Mouse (Mus musculus) adrenal gland, adult 10 weeks (tissue): Measurements from ENCODE around the gene Zbtb32. TPM values are rescaled to one million over a fixed set of nuclear protein-coding genes. Genes with fewer than 3 reads are reported as not detected.

Source experiments
- polyA plus RNA-seq: library from polyadenylated mRNA; stranded (reverse); fragments of 350-450 nt; fragmentation: Illumina TruSeq; extraction: RNeasy Lipid Tissue Mini Kit (QIAGEN cat#74804); gene quantifications from one replicate; pipeline ENCODE4 v1.2.3, GENCODE M21; 2014; ENCODE audit warnings: low read depth, low replicate concordance

The Zbtb32 gene
- polyA plus RNA-seq: not detected

GRCm38 (mm10) chr7:30598786-30599185, at the start of gene Zbtb32:
Gene Zbtb32, minus strand, starts transcription at chr7:30598909.

DNA sequence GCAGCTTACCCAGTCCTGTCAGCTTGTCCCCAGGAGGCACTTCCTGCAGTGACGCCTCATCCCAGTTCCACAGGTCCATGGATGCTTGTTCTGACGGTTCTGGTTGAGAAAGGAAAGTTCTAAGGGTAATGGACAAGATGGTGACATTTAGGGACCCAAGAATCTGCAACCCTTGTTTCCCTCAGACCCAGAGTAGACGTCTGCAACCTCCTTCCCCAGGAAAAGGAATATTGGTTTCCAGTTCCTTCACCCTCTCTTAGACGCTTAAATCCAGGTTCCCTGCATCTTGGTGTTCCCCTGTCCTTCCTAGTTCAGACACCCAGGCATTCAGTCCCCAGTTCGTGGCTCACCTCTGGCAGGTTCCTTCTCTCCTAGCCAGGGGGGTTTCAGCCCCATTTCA, 37.0 kb upstream of the Zbtb32 start, which contains the start of gene Etv2:
Etv2 (minus strand) TSS at position 101 of the 400 bp plus-strand sequence.

GRCm38 (mm10) chr7:30625530-30626384, 27.0 kb upstream of the Zbtb32 start, which contains the start of gene Cox6b1:
Gene Cox6b1, minus strand, starts transcription at chr7:30626151.

GRCm38 (mm10) chr7:30612654-30613402, 14.1 kb upstream of the Zbtb32 start, which contains the start of gene Upk1a:
Gene Upk1a, minus strand, starts transcription at chr7:30612847.

DNA sequence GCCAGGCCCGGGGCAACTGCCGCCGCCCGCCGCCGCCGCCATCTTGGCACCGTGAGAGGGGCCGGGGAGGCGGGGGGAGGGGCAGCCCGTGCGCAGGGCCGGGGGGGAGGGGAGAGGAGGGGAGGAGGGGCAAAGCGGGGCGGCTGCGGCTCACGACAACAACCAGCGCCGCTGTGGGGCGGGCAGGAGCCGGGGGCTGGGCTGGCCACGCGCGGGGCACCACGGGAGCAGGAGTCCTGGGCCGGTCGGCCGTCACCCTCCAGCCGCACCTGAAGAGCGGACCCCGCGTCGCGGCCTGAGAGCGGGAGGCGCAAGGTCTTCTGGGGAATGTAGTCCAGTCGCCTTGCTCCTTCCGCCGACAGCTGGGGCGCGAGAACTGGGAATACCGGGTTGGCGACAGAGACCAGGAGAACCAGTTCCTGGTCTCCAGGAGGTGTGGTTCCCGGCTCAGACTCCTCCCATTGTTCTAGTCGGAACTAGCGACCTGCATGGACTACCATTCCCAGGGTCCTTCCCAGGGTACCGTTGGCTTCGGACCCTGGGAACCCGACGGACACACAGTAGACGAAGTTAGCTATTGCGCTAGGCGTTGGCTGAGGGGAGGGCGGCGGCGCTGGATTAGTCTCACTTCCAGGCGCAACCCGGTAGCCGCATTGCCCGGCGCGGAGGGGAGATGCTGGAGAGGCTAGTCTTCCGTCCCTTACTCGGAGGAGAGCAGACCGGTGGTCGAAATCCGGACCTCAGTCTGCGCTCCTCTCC, 9.9 kb downstream of the Zbtb32 start, which contains the start of gene Kmt2b:
Kmt2b (minus strand) TSS at position 51 of the 759 bp plus-strand sequence.

DNA sequence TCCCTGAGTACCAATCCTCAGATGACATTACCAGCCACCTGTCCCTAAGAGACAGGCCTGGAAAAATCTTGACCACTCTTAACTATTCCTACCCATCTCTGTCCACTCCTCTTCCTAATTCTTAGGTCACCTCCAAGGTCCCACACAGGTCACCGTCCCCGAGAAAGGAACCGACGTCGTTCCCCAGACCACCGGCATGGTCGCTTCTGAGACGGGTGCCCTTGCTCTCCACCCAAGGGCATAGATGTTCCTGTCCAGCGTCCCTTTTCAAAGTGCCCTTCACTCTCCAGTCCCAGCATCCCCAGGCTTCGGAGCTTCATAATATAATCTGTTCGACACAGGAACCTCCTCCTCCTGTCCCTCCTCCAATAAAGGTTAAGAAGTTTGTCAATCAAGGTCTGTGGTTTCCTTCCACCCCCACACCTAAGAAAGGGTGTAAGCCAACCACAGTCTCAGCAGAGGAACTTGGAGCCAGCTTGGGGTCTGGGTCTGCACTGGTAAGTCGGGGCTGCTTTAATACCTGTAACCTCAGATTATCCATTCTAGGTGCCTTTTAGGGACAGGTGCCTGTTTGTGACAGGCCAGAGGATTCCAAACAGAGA, 33.6 kb downstream of the Zbtb32 start, which contains the start of gene Igflr1:
Igflr1 (plus strand) TSS at position 458 of the 602 bp plus-strand sequence.

DNA sequence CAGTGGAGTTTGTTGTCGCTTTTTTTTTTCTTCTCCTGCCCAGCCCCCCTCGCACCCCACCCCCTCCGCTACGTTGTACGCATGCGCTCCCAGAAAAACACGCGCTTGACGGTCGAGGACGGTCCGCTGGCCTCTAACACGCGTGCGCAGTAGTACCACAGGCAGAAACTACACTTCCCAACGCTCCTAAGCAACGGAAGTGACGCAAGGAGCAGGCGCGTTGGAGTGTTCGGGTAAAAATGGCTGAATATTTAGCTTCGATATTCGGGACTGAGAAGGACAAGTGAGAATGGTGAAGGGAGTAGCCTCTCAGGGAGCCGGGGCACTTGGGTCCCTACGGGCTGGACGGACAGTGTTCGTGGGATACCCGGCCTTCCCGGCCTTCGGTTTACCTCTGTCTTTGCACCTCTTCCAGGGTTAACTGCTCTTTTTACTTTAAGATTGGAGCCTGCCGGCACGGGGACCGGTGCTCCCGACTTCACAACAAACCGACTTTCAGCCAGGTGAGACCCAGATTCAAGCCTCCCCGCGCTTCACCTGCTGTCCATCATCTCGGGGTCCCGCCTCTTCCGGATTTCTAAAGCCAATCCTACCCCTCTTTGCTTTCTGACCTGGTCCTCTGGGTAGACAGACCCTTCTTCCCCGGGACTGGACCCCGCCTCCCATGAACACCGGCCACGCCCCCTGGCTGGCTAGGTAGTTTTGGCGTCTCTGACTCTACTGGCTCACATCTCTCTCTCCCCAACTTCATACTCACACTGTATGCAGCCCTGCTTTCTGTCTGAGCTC, 35.4 kb downstream of the Zbtb32 start, which contains the start of the genes U2af1l4, Gm49396 and Psenen:
U2af1l4 (plus strand) TSS at position 185 of the 789 bp plus-strand sequence.
Gm49396 (plus strand) TSS at position 228 of the 789 bp plus-strand sequence.
Psenen (minus strand) TSS at position 511 of the 789 bp plus-strand sequence.

GRCm38 (mm10) chr7:30559443-30559954, 39.2 kb downstream of the Zbtb32 start, which contains the start of gene Lin37:
Gene Lin37, minus strand, starts transcription at chr7:30559838.

GRCm38 (mm10) chr7:30552102-30553020, 46.3 kb downstream of the Zbtb32 start, which contains the start of the genes Hspb6 and Proser3:
Gene Hspb6, plus strand, starts transcription at chr7:30552178.
Gene Proser3, minus strand, starts transcription at chr7:30552299.

Other genes starting within 250 kb of the Zbtb32 start
- 1.4 TPM for gene Lrfn3, start 236.1 kb downstream of the Zbtb32 start, polyA plus RNA-seq
- 3.2 TPM for gene Tyrobp, start 185.1 kb downstream of the Zbtb32 start, polyA plus RNA-seq
- not detected for gene Hcst, start 179.1 kb downstream of the Zbtb32 start, polyA plus RNA-seq
- gene Nfkbid, start 177.2 kb downstream of the Zbtb32 start, polyA plus RNA-seq: not detected
- 8.6 TPM for gene Aplp1, start 153.4 kb downstream of the Zbtb32 start, polyA plus RNA-seq
- gene Kirrel2, start 141.2 kb downstream of the Zbtb32 start, polyA plus RNA-seq: not detected
- not detected for gene Nphs1, start 140.6 kb downstream of the Zbtb32 start, polyA plus RNA-seq
- gene Prodh2, start 105.3 kb downstream of the Zbtb32 start, polyA plus RNA-seq: not detected
- 0.23 TPM for gene Arhgap33, start 63.8 kb downstream of the Zbtb32 start, polyA plus RNA-seq
- 50.0 TPM for gene Hspb6, start 46.7 kb downstream of the Zbtb32 start, polyA plus RNA-seq
- 1.5 TPM for gene Proser3, start 46.6 kb downstream of the Zbtb32 start, polyA plus RNA-seq
- 6.5 TPM for gene Lin37, start 39.1 kb downstream of the Zbtb32 start, polyA plus RNA-seq
- gene U2af1l4, start 35.6 kb downstream of the Zbtb32 start, polyA plus RNA-seq: 13.9 TPM
- gene Gm49396, start 35.6 kb downstream of the Zbtb32 start, polyA plus RNA-seq: 3.4 TPM
- 31.7 TPM for gene Psenen, start 35.3 kb downstream of the Zbtb32 start, polyA plus RNA-seq
- gene Igflr1, start 33.5 kb downstream of the Zbtb32 start, polyA plus RNA-seq: not detected
- gene Kmt2b, start 10.2 kb downstream of the Zbtb32 start, polyA plus RNA-seq: 5.8 TPM
- gene Upk1a, start 13.9 kb upstream of the Zbtb32 start, polyA plus RNA-seq: not detected
- gene Cox6b1, start 27.2 kb upstream of the Zbtb32 start, polyA plus RNA-seq: 1,385 TPM
- not detected for gene Etv2, start 36.9 kb upstream of the Zbtb32 start, polyA plus RNA-seq
- gene Rbm42, start 51.4 kb upstream of the Zbtb32 start, polyA plus RNA-seq: not detected
- gene Haus5, start 66.1 kb upstream of the Zbtb32 start, polyA plus RNA-seq: 2.0 TPM
- gene Pmis2, start 72.7 kb upstream of the Zbtb32 start, polyA plus RNA-seq: not detected
- gene 2200002J24Rik, start 100.0 kb upstream of the Zbtb32 start, polyA plus RNA-seq: not detected
- gene Atp4a, start 113.3 kb upstream of the Zbtb32 start, polyA plus RNA-seq: not detected
- 14.1 TPM for gene Tmem147, start 130.6 kb upstream of the Zbtb32 start, polyA plus RNA-seq
- gene Gapdhs, start 144.8 kb upstream of the Zbtb32 start, polyA plus RNA-seq: not detected
- 12.7 TPM for gene Sbsn, start 152.6 kb upstream of the Zbtb32 start, polyA plus RNA-seq
- 7.0 TPM for gene Dmkn, start 164.8 kb upstream of the Zbtb32 start, polyA plus RNA-seq
- not detected for gene Krtdap, start 189.0 kb upstream of the Zbtb32 start, polyA plus RNA-seq
- 1.3 TPM for gene Ffar2, start 224.9 kb upstream of the Zbtb32 start, polyA plus RNA-seq